Mouse (Mus musculus) lung, embryonic 15.5 days (tissue): Measurements from ENCODE around the gene Pym1. TPM values are rescaled to one million over a fixed set of nuclear protein-coding genes. Genes with fewer than 3 reads are reported as not detected.

Experiments used
- polyA plus RNA-seq: library from polyadenylated mRNA; unstranded; fragments of >200 nt; fragmentation: Nextera tagmentation; extraction: Ambion mirVana; gene quantifications from 2 replicates; pipeline ENCODE4 v1.2.1, GENCODE M21; 2015

Pym1 gene
- polyA plus RNA-seq, 1 experiment from 2014 or later, result 37.9 TPM

Other genes starting within 250 kb of the Pym1 start
- gene Myl6b, start 249.2 kb upstream of the Pym1 start, polyA plus RNA-seq, result 2.9 and 4.3 TPM in 2 replicates
- 28.8 and 31.5 TPM in 2 replicates for gene Esyt1, start 222.0 kb upstream of the Pym1 start, polyA plus RNA-seq
- 14.6 and 14.9 TPM in 2 replicates for gene Zc3h10, start 200.1 kb upstream of the Pym1 start, polyA plus RNA-seq
- gene Rpl41, start 198.6 kb upstream of the Pym1 start, polyA plus RNA-seq, result 3,783 and 4,172 TPM in 2 replicates
- gene Pa2g4, start 181.9 kb upstream of the Pym1 start, polyA plus RNA-seq, result 194 and 200 TPM in 2 replicates
- 21.3 and 22.9 TPM in 2 replicates for gene Erbb3, start 158.2 kb upstream of the Pym1 start, polyA plus RNA-seq
- gene Rps26, start 121.1 kb upstream of the Pym1 start, polyA plus RNA-seq, result 711 and 777 TPM in 2 replicates
- 1.6 and 2.2 TPM in 2 replicates for gene Ikzf4, start 101.9 kb upstream of the Pym1 start, polyA plus RNA-seq
- 12.3 and 13.8 TPM in 2 replicates for gene Suox, start 73.8 kb upstream of the Pym1 start, polyA plus RNA-seq
- gene Rab5b, start 51.6 kb upstream of the Pym1 start, polyA plus RNA-seq, result 73.8 and 77.8 TPM in 2 replicates
- gene Pmel, start 43.7 kb upstream of the Pym1 start, polyA plus RNA-seq, result 1.2 and 1.3 TPM in 2 replicates
- 108 and 110 TPM in 2 replicates for gene Cdk2, start 42.9 kb upstream of the Pym1 start, polyA plus RNA-seq
- 9.5 and 10.5 TPM in 2 replicates for gene Dgka, start 3.0 kb upstream of the Pym1 start, polyA plus RNA-seq
- gene Mmp19, start 43.0 kb downstream of the Pym1 start, polyA plus RNA-seq, result 2.9 and 4.0 TPM in 2 replicates
- 50.1 and 55.2 TPM in 2 replicates for gene Dnajc14, start 56.2 kb downstream of the Pym1 start, polyA plus RNA-seq
- 15.8 and 16.6 TPM in 2 replicates for gene Tmem198b, start 56.5 kb downstream of the Pym1 start, polyA plus RNA-seq
- gene Sarnp, start 69.4 kb downstream of the Pym1 start, polyA plus RNA-seq, result 206 and 214 TPM in 2 replicates
- gene Ormdl2, start 73.8 kb downstream of the Pym1 start, polyA plus RNA-seq, result 69.2 and 77.7 TPM in 2 replicates
- gene Gdf11, start 143.8 kb downstream of the Pym1 start, polyA plus RNA-seq, result 3.7 and 4.8 TPM in 2 replicates
- gene Cd63, start 153.1 kb downstream of the Pym1 start, polyA plus RNA-seq, result 552 and 585 TPM in 2 replicates
- gene Rdh5, start 175.0 kb downstream of the Pym1 start, polyA plus RNA-seq, result 12.5 and 17.3 TPM in 2 replicates
- gene Bloc1s1, start 176.1 kb downstream of the Pym1 start, polyA plus RNA-seq, result 186 and 195 TPM in 2 replicates
- gene Itga7, start 185.9 kb downstream of the Pym1 start, polyA plus RNA-seq, result 5.0 TPM in 2 replicates
- not detected in 2 replicates for gene Mettl7b, start 213.1 kb downstream of the Pym1 start, polyA plus RNA-seq
- not detected in 2 replicates for gene Olfr9, start 241.5 kb downstream of the Pym1 start, polyA plus RNA-seq